Mouse (Mus musculus): ENCODE measurements around the gene Ndufa4l2.

Ndufa4l2 gene

DNA sequence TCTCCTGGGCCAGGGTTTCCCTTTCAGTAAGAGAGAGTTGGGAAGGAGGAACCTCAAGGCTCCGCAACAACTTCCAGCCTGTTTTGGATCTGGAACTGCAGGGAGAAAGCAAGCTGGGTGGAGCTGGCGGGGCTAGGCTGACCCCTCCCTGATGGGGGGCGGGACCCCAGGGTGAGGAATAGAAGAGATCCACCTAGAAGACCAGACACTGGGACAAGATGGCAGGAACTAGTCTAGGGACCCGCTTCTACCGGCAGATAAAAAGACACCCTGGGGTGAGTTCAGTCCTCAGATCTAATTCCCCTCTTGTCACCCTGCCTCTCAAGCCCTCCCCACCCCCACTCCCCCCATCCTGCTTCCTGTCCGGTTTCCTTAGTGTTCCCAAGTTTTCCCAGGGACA lies at the start of gene Ndufa4l2:
Ndufa4l2 (plus strand) TSS at position 204 of the 400 bp plus-strand sequence.
- no peak for DNase-seq (ENCODE audit: low spot score)

DNA sequence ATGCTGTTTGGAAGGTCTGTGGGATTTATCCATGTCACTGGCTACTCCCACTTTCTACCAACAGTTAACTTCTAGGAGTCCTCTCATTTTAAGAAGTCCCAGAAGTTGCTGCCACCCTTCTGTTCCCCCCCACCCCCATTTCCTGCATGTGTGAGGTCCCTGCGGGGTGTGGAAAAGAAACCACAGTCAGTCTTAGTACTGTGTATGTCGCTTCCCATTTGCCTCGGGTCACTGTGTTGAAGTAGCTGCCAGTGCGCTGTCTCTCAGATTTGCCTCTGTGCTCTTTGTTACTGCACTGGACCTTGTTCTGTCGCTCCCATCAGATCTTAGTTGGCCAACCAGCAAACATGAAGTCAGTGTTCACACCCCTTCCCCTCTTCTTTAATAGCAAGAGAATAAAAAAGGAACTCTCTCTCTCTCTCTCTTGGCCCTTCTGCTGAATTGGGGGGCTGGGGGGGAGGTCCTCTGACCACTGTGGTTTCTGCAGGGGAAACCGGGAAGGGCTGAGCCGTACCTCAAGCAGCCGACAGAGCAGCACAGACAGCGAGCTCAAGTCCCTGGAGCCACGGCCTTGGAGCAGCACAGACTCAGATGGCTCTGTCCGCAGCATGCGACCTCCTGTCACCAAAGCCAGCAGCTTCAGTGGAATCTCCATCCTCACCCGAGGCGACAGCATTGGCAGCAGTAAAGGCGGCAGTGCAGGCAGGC lies 43.3 kb upstream of the Ndufa4l2 start:
- no peak for DNase-seq (ENCODE audit: low spot score)

DNA sequence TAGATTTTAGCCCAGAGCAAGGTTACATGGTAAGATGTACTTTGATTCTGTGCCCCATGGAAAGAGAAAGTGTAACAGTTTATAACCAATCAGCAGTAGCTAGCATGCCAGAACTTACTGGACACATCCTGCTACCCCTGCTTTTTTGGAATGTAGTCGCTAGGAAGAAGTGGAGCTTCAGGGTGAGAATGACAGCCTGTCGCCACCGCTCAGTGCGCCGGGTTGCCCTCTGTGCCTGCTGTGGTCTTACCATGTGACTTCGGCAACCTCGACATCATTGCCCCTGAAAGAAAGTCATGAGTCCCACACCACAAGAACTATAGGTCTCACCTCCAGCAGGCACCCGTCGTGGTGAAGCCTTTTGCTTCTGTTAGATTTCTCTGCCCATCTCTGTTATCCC lies 42.0 kb upstream of the Ndufa4l2 start:
- no peak for DNase-seq (ENCODE audit: low spot score)

GRCm38 (mm10) chr10:127475175-127475574 lies 39.6 kb upstream of the Ndufa4l2 start:
- DNase-seq (ENCODE audit: low spot score): no peak

DNA sequence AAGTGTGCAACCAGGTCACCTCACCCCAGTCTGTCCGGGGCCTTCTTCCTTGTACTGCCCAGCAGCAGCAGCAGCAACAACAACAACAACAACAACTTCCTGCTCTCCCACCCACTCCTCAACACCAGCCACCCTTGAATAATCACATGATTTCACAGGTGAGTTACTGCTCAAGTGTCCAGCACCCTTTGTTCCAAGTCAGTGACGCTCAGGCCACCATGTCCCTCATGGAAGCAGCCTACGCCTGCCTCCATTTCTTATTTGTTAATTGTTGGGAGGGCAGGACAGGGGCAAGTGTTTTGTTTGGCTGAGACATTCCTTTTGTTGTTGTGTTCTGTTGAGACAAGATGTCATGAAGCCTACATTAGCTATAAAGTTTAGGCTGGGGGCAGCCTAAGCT lies 38.2 kb upstream of the Ndufa4l2 start:
- no peak for DNase-seq (ENCODE audit: low spot score)

DNA sequence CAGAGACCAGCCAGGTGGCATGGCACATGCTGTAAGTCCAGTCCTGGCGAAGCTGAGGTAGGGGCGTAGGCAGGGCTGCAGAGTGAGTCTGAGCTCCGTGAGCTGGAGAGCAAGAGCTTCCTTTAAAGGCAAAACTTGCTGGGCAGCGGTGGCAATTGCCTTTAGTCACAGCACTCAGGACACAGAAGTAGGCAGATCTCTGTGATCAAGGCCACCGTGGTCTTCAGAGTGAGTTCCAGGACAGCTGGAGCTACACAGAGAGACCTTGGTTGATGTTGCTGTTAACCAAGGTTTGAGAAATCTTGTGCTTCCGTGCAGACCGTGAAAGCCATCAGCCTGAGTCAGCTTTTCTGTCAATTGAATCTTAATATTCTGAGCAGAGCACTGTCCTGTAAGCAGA lies 37.5 kb upstream of the Ndufa4l2 start:
- DNase-seq (ENCODE audit: low spot score): no peak

- no peak for DNase-seq (ENCODE audit: low spot score)
Observed at GRCm38 (mm10) chr10:127479131-127479530, 35.6 kb upstream of the Ndufa4l2 start.

DNA sequence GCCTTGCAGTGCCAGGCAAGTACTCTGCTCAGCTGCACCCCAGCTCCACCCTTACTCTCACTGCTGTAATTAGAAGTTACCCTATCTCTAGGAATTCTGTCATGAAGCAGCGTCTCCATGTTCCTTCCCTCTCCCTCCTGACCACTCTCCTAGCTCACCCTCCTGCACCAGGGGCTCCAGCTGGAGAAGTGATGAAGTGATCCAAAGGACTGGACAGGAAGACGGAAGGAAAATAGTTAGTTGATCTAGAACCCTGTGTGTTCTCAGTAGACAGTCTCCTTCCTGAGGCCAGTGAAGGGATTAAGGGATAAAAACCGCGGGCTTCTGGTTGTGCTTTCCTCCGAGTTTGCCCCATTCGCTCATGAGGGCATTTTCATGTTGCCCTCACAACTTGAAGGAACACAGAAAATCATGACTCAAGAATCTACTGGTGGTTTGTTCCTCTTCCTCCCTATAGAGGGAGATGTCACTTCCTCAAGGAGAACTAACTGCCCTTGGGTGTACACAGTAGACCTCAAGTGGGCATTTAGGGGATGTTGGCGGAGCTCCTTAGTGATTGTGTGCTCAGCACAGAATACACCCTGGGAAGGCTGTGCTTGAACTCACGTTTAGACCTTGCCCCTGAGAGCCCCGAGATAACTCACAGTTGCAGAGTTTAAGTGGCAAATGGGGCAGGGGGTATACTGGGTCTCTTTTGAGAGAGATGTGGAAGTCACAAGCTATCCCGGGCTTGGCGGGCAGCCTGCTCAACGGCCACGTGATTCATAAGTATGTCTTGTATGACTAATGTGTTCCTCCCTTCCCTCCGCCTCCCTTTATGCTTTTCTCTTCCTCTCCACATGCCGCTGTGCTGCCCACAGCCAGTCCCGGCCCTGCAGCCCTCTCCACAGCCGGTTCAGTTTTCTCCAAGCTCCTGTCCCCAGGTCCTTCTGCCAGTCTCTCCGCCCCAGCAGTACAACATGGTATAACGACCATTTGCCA lies 33.6 kb upstream of the Ndufa4l2 start:
- DNase-seq (ENCODE audit: low spot score): peak; percentile 46

GRCm38 (mm10) chr10:127485235-127485634 lies 29.5 kb upstream of the Ndufa4l2 start:
- no peak for DNase-seq (ENCODE audit: low spot score)

DNA sequence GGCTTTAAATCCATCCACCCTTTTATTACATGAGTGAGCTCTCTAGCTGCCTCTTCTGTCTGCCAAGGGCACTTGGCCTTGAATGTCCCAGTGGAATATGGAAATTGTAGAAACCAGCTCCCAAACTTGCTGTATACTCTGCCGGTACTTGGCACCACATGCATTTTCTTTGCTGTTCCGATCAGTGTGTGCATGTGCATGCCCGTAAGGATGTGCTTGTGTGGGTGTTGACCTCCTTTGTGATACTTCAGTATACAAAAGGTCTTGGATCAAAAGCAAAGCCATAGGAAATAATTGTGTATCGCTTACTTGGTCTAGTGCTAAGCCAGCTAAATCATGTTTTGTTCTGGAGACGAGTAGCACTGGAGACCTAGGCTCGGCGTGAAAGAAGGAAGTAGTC lies 25.9 kb upstream of the Ndufa4l2 start:
- no peak for DNase-seq (ENCODE audit: low spot score)

GRCm38 (mm10) chr10:127490160-127491127 lies 24.3 kb upstream of the Ndufa4l2 start:
- no peak for DNase-seq (ENCODE audit: low spot score)

DNA sequence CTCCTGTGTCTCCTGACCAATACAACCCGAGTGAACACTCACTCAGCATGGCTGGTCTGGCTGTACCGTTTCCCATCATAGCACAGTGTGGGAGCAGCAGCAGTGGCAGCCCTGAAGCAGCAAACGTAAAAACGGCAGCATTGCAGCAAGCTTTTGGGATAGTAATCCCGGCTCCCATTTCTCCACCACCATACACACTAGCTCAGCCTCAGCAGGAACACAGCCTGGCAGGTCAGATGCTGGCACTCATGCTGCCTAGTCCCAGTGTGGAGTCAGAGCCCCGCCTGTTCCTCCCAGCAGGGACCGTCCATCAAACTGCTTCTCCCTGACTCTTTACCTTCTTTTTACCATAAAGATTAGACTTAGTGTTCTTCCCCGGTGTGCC lies 23.6 kb upstream of the Ndufa4l2 start:
- no peak for DNase-seq (ENCODE audit: low spot score)

DNA sequence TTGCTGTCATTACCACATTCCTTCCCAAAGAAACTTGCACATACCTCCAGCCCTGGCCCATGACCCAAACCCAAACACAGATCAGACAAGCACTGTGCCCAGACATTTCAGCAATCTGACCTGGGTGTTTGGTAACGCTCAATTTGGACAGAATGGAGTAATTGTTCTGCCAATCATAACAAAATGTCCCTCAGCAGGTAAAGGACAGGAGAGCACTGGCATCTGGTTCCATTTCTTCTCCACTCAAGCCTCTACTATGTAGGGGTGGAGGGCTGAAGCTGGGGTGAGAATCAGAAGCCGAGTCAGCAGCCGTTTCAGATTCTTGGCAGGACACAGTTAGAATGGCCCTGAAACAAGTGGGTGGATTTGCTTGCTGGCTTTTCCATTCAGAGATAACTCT lies 22.6 kb upstream of the Ndufa4l2 start:
- no peak for DNase-seq (ENCODE audit: low spot score)

DNA sequence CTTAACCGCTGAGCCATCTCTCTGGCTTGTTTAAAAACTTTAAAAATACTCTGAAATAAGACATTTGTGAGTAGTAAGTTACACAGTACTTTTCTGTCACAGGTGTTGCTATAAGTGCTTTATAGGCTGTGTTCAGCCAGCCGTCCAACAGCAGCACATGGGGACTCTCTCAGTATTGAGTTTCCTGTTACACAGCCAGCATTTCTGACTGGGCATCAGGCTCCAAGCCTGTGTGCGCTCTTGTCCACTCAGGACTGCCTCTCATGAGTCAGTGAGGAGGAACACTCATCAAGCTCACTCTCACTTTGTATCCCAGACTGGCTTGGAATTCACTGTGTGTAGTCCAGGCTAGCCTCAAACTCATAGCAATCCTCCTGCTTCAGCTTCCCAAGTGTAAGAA lies 18.6 kb upstream of the Ndufa4l2 start:
- DNase-seq (ENCODE audit: low spot score): no peak

DNA sequence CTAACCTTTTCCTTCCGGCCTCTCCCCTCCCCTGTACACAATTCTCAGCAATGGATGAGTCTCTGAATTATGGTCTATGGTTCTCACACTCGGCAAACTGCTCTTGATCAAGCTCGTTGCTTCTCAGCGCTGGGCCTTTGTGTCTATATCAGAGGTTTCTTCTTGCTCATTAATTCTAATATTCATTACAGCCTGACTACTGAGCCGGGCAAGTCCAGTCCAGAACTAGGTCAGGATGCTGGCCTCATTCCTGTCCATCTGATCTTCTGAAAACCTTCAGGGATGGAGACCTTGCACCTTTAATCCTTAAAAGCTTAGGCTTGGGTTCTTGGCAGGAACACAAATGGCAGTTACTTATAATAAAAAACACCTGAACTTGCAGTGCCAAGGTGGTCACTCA lies 15.3 kb upstream of the Ndufa4l2 start:
- no peak for DNase-seq (ENCODE audit: low spot score)

DNA sequence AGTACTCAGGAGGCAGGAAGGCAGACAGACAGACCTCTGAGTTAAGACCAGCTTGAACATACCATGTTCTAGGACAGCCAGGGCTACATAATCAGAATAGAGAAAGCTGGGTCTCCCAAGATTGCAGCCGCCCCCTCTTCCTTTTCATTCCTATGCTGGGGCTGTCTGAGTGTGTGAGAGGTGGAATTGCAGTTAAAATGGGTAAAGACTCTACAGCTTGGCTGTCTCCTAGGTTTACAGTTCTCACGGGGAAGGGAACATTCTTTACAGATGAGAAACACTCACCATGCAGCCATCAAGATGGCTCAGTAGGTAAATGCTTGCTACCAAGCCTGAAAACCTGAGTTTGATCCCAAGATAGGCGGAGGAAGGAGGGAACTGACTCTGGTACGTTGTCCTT lies 14.7 kb upstream of the Ndufa4l2 start:
- no peak for DNase-seq (ENCODE audit: low spot score)

DNA sequence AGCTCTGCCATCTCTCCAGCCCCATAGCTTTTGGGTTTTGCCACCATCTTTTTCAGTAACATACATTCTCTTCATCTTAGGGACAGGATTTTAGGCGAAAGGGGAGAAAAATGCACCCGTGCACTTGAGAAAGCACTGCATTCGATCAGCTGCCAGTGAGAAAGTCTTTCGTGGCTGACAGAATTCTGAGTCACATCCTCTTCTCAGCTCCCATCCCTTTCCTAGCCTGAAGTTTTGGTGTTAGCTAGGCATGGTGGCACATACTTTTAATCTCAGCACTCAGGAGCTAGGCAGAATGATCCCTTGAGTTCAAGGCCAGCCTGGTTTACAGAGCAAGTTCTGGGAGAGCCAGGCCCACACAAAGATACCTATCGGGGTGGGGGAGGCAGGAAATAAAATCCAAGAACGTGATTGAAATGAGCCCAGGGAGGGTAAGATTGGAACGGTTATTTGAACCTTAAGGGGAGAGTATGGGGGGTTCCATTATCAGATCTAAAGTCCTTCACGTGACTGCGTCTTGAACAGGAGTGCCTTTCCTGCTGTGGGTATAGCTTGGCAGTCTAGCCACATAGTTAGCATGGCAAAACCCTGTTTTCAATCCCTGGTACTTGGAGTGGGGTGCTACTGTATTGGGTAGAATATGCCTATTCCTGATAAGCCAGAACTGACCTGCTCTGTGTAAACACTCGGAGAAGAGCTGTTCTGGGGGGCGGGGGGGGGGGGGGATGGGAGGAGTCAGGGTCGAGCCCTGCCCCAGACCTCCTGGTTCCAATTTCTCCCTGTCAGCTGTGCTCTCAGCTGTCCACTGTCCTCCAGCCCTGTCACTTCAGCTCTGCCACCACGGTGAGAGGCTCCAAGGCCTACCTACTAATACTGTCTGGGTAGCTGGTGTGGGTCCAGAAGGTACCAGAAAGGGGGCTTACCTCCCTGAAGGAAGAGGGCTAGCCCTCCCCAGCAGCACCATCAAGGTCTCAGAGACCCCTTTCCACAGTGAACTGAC lies 13.6 kb upstream of the Ndufa4l2 start, which contains the start of gene Stac3:
Stac3 (plus strand) TSS at position 793 of the 1,000 bp plus-strand sequence.
- no peak for DNase-seq (ENCODE audit: low spot score)

DNA sequence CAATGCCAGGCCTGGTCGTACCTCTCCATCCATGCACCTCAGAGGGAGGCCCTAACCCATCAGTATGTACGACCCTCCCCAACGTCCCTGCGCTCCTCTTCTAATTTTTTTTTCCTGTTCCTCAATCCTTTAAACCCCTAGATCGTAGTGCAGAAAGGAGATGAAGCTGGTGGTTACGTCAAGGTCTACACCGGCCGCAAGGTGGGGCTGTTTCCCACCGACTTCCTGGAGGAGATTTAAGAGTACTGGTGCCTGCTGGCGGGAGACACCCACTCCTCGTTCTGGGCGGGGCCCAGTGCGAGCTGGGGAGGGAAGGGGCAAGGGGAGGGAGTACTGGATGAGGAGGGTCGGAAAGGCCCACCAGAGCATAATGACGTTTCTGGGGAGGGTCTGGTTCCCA lies 6.5 kb upstream of the Ndufa4l2 start:
- peak; percentile 70 for DNase-seq (ENCODE audit: low spot score)

DNA sequence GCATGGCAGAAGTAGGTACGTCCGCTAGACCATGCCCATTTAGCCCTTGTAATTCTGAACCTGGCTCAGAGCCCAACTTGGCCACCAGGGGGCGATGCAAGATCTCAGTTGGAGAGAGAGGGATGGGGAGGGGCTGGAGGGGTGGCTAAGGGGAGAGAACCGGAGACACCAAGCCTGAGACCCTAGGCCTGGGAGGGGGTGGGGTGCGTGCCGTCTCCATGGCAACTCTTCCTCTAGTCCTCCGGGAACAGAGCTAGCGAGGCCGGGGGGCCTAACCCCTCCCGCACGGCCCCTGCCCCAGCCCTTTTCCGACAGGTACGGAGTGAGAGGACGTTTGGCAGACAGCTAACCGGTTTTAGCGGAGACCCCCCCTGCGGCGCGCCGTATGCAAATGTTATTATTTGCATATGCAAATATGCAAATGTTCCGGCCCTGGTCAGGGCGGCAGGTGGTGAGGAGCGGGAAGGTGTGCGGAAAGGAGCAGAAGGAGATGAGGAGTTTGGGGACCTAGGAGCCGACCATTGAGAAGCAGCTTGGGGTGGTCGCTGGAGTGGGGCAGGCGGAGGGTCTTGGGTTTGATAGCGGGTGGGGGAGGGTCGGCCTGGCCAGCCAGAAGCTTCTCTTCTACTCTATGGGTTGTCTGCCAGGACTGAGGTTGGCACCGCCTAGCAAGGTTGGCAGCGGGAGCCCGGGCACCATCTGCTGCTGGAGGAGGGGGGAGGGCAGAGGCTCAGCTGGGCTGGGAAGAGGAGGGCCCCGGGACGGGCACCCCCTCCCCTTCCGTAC lies 5.5 kb upstream of the Ndufa4l2 start:
- DNase-seq (ENCODE audit: low spot score): peak; percentile 87
